Mouse (Mus musculus) myocyte (in vitro differentiated cells): Measurements from ENCODE around the gene Mex3d. TPM values are rescaled to one million over a fixed set of nuclear protein-coding genes. Genes with fewer than 3 reads are reported as not detected.

Source experiments
- H3K27me3 ChIP-seq: one replicate; pipeline ENCODE4 v1.6.1; 2011; ENCODE audit not compliant: control insufficient read depth, insufficient read depth, insufficient read length
- H3K36me3 ChIP-seq: one replicate; pipeline ENCODE4 v1.6.1; 2011; ENCODE audit not compliant: control insufficient read depth, insufficient read depth
- H3K4me2 ChIP-seq: one replicate; pipeline ENCODE4 v1.6.1; 2011; ENCODE audit warnings: low read depth, control low read depth
- H3K4me3 ChIP-seq: one replicate; pipeline ENCODE4 v1.5.1; 2011; ENCODE audit warnings: mild to moderate bottlenecking, control low read depth, moderate library complexity
- H3K79me2 ChIP-seq: one replicate; pipeline ENCODE4 v1.6.1; 2011; ENCODE audit not compliant: control insufficient read depth, insufficient read depth
- H3ac ChIP-seq: one replicate; pipeline ENCODE4 v1.6.1; 2011; ENCODE audit not compliant: control insufficient read depth, insufficient read length
- CEBPB ChIP-seq: IDR thresholded peaks from 2 replicates; pipeline ENCODE4 v1.6.1; 2011; ENCODE audit warnings: mild to moderate bottlenecking, moderate library complexity; ENCODE audit not compliant: poor library complexity, insufficient read depth, severe bottlenecking
- E2F4 ChIP-seq: IDR thresholded peaks from one replicate; pipeline ENCODE4 v1.6.1; 2011; ENCODE audit warnings: mild to moderate bottlenecking, control low read depth, moderate library complexity; ENCODE audit not compliant: insufficient read depth
- MAX ChIP-seq: IDR thresholded peaks from one replicate; pipeline ENCODE4 v1.6.1; 2011; ENCODE audit warnings: low read depth, mild to moderate bottlenecking, control low read depth
- MYOD1 ChIP-seq, 3 experiments: IDR thresholded peaks; one replicate each; pipeline ENCODE4 v1.6.1; 2011; ENCODE audit warnings: control low read depth in 2 of 3, low read depth in 2 of 3, mild to moderate bottlenecking in 2 of 3, moderate library complexity in 1 of 3; ENCODE audit not compliant: insufficient read length in 2 of 3, control insufficient read depth in 1 of 3
- MYOG ChIP-seq, 3 experiments: IDR thresholded peaks; one replicate each; pipeline ENCODE4 v1.6.1; 2011; ENCODE audit warnings: control low read depth in 2 of 3, low read depth in 2 of 3, mild to moderate bottlenecking in 2 of 3; ENCODE audit not compliant: insufficient read length in 2 of 3, control insufficient read depth in 1 of 3, insufficient read depth in 1 of 3
- POLR2A ChIP-seq: IDR thresholded peaks from one replicate; pipeline ENCODE4 v1.6.1; 2011; ENCODE audit warnings: low read depth, mild to moderate bottlenecking, control low read depth, moderate library complexity; ENCODE audit not compliant: insufficient read length
- POLR2AphosphoS2 ChIP-seq: IDR thresholded peaks from one replicate; pipeline ENCODE4 v1.6.1; 2011; ENCODE audit warnings: low read depth, control low read depth; ENCODE audit not compliant: insufficient read length
- REST ChIP-seq: IDR thresholded peaks from one replicate; pipeline ENCODE4 v1.6.1; 2011; ENCODE audit warnings: mild to moderate bottlenecking, control low read depth, moderate library complexity; ENCODE audit not compliant: insufficient read depth, insufficient read length
- SRF ChIP-seq: IDR thresholded peaks from one replicate; pipeline ENCODE4 v1.6.1; 2011; ENCODE audit warnings: low read depth; ENCODE audit not compliant: control insufficient read depth, insufficient read length
- TCF12 ChIP-seq: IDR thresholded peaks from one replicate; pipeline ENCODE4 v1.6.1; 2011; ENCODE audit warnings: mild to moderate bottlenecking, control low read depth; ENCODE audit not compliant: poor library complexity, insufficient read depth, severe bottlenecking
- TCF3 ChIP-seq: IDR thresholded peaks from one replicate; pipeline ENCODE4 v1.6.1; 2011; ENCODE audit warnings: low read depth, control low read depth; ENCODE audit not compliant: insufficient read length
- USF1 ChIP-seq: IDR thresholded peaks from one replicate; pipeline ENCODE4 v1.6.1; 2011; ENCODE audit warnings: low read depth, mild to moderate bottlenecking, control low read depth, moderate library complexity
- polyA plus RNA-seq: library from polyadenylated mRNA; unstranded; fragments of >200 nt; fragmentation: generic; extraction: Trizol; gene quantifications from one replicate; pipeline ENCODE4 v1.2.1, GENCODE M21; 2012; ENCODE audit warnings: missing spikeins

Mex3d gene
- polyA plus RNA-seq, 1 experiment, result 29.6 TPM

DNA sequence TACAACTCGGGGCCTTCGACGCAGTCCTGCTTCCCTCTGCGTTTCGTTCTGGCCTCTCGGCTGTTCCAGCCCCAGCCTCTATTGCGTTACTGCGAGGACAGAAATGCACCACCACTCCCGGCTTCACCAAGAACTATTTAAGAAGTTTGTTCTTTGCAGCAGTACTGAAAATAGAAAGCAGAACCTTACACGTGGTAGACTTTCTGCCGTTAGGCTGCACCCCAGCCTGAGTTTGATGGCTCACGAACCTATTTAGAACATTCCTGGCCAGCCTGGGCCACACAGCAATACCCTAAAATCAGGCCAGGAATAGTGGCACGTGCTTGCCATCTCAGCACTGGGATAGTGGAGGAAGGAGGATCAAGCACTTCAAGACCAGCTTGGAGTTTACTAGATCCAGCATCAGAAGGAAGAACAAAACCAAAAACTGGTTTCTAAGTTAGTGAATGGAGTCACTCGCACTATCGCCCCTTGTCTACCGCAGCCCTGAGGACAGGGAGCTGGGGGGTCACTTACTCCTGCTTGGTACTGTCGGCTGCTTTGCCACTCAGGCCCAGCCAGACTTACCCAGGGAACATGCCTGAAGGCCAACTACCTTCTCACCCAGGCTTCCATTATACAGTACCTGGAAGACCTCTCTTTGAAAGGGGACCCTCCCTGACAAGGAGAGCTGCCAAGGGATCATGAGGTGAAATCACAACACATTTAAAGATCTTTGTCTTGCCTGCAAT is 12.7 kb upstream of the Mex3d start:
- H3K79me2 ChIP-seq, result peaks cover 53% of the 10 kb centered on the region
- peak overlapping the region; percentile 36 for H3K4me3 ChIP-seq
- TF ChIP-seq TCF3, result no peak
- no peak for TF ChIP-seq POLR2AphosphoS2
- no peak for TF ChIP-seq MYOD1 (IDR thresholded peaks at IDR 0.05; ENCODE audit: control insufficient read depth in 1 of 3, insufficient read length in 2 of 3, low read depth in 2 of 3)
- no peak for TF ChIP-seq MYOG (IDR thresholded peaks at IDR 0.05; ENCODE audit: control insufficient read depth in 1 of 3, insufficient read depth in 1 of 3, insufficient read length in 2 of 3, low read depth in 2 of 3)
- TF ChIP-seq CEBPB, result no peak
- H3K4me2 ChIP-seq, result peak overlapping the region; percentile 95
- H3K36me3 ChIP-seq, result peaks cover 14% of the 10 kb centered on the region
- H3K27me3 ChIP-seq, result no peaks in the 10 kb centered on the region
- H3ac ChIP-seq, result peak overlapping the region; percentile 83

DNA sequence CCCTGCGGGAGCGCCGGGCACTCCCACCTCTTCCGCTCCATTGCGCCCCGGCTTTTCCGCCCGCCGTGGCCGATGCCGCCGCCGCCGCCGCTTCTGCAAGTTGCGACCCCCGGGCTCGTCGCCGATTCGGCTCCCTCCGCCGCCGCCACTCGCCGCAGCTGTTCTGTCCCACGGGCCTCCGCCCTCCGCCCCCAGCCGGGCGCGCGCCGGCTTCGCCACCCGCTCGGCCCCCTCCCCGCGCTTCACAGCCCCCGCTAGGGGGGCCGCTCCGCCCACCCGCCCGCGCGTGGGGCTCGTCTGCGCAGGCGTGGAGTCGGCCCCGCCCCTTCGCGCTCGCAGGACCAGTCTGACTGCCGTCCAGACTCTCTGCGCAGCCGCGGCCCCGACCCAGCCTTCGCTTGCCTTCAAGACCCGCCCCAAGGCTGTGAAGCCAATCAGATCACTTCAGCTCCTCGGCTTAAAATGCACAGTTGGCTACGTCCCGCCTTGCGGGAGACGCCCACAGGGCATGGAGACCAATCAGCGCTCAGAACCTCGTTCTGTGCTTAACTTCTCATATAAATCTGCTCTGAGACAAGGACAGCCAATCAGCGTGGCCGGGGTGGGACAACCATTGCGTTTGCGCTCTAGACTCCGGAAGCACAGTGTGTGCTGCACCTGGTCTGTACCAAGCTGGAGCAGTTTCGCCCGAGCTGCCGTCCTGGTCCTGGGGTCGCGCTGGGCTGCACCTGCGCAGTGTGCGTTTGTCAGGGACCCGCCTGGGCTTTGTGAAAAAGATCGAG is 11.9 kb upstream of the Mex3d start, which contains the start of gene Mbd3:
Gene Mbd3, minus strand, starts transcription at position 360 of the 782 bp plus-strand sequence.
- Histone ChIP-seq H3K79me2 (peaks cover 48% of the 10 kb centered on the region), H3K27me3 (no peaks in the 10 kb centered on the region), H3K4me2 (peak within 1 kb of the TSS; percentile 95), H3K4me3 (peak within 1 kb of the TSS; percentile 36), H3K36me3 (peaks cover 17% of the 10 kb centered on the region), H3ac (peak within 1 kb of the TSS; percentile 83)
- peak in 2 of 3 experiments; percentile 83 to 91 for TF ChIP-seq MYOD1 (IDR thresholded peaks at IDR 0.05; ENCODE audit: control insufficient read depth in 1 of 3, insufficient read length in 2 of 3, low read depth in 2 of 3)
- TF ChIP-seq POLR2AphosphoS2, result peak; percentile 98
- TF ChIP-seq REST, result peak; percentile 35
- peak; percentile 93 for TF ChIP-seq POLR2A
- no peak for TF ChIP-seq E2F4
- TF ChIP-seq CEBPB, result no peak
- TF ChIP-seq SRF, result no peak
- no peak for TF ChIP-seq TCF12
- no peak for TF ChIP-seq MAX
- TF ChIP-seq MYOG (IDR thresholded peaks at IDR 0.05; ENCODE audit: control insufficient read depth in 1 of 3, insufficient read depth in 1 of 3, insufficient read length in 2 of 3, low read depth in 2 of 3), result peak in 2 of 3 experiments; percentile 60 to 77
- no peak for TF ChIP-seq USF1
- peak; percentile 30 for TF ChIP-seq TCF3

DNA sequence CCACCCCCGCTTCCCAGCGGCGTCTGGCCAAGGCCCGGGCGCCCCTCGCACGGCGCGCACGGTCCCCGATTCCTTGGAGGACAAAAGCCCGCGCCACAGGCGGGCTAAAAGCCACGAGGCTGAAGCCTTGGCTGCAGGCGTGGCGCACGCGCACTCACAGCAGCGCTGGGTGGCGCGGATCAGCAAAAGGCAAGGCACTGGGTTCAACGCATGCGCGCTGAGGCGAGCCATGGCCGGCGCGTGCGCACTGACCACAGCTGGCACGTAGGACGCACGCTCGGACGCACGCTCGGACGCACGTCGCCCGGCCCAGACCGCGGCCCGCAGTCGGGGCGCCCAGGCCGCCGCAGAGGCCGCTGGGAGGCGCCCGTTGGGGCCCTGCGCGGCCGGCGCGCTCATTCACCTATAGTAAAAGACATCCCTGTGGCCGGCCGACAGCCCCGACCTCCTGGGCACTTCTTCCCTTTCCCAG is 11.3 kb upstream of the Mex3d start:
- peak overlapping the region; percentile 79 for H3K4me2 ChIP-seq
- H3K4me3 ChIP-seq, result peak overlapping the region; percentile 36
- H3K79me2 ChIP-seq, result peaks cover 43% of the 10 kb centered on the region
- TF ChIP-seq CEBPB, result no peak
- TF ChIP-seq MYOG (IDR thresholded peaks at IDR 0.05; ENCODE audit: control insufficient read depth in 1 of 3, insufficient read depth in 1 of 3, insufficient read length in 2 of 3, low read depth in 2 of 3), result peak in 2 of 3 experiments; percentile 58 to 60
- TF ChIP-seq POLR2AphosphoS2, result peak; percentile 99
- no peak for TF ChIP-seq TCF12
- peak in 2 of 3 experiments; percentile 35 to 66 for TF ChIP-seq MYOD1 (IDR thresholded peaks at IDR 0.05; ENCODE audit: control insufficient read depth in 1 of 3, insufficient read length in 2 of 3, low read depth in 2 of 3)
- peak; percentile 8 for TF ChIP-seq REST
- TF ChIP-seq TCF3, result no peak
- TF ChIP-seq POLR2A, result peak; percentile 96
- TF ChIP-seq SRF, result peak; percentile 83
- TF ChIP-seq MAX, result no peak
- no peaks in the 10 kb centered on the region for H3K27me3 ChIP-seq
- peak overlapping the region; percentile 83 for H3ac ChIP-seq
- peaks cover 21% of the 10 kb centered on the region for H3K36me3 ChIP-seq

DNA sequence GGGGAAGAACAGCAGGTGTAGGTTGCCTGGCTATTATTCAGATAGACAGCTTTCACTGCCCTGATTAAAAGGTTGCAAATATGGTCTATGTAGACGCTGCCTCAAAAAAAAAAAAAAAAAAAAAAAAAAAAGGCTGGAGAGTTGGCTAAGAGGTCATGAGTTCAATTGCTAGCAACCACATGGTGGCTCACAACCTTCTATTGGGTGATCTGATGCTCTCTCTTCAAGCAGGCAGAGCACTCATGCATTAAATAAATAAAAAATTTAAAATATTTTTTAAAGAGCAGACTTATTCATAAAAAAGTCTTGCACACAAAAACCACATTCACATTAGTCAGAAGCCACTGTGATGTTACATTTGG is 10.7 kb upstream of the Mex3d start:
- H3K4me2 ChIP-seq, result peak overlapping the region; percentile 79
- H3K4me3 ChIP-seq, result peak overlapping the region; percentile 36
- no peak for TF ChIP-seq TCF12
- no peak for TF ChIP-seq MAX
- TF ChIP-seq MYOD1 (IDR thresholded peaks at IDR 0.05; ENCODE audit: control insufficient read depth in 1 of 3, insufficient read length in 2 of 3, low read depth in 2 of 3), result no peak
- no peak for TF ChIP-seq REST
- no peak for TF ChIP-seq POLR2AphosphoS2
- TF ChIP-seq POLR2A, result no peak
- H3K36me3 ChIP-seq, result peaks cover 19% of the 10 kb centered on the region
- peak overlapping the region; percentile 83 for H3ac ChIP-seq
- peaks cover 37% of the 10 kb centered on the region for H3K79me2 ChIP-seq
- H3K27me3 ChIP-seq, result no peaks in the 10 kb centered on the region
